Mouse (Mus musculus): ENCODE data around the gene Ttc37.

Ttc37 gene

GRCm38 (mm10) chr13:76098493-76099303 is at the start of gene Ttc37, which contains the start of gene Arsk:
Gene Ttc37, plus strand, starts transcription at chr13:76098734.
Gene Arsk, minus strand, starts transcription at chr13:76098660.
- peak; percentile 91 to 95 for DNase-seq (ENCODE audit: low spot score in 2 of 2)

- peak in 1 of 2 experiments; percentile 5 for DNase-seq (ENCODE audit: low spot score in 2 of 2)
These were observed 42.9 kb upstream of the Ttc37 start for GRCm38 (mm10) chr13:76055391-76056232.

DNA sequence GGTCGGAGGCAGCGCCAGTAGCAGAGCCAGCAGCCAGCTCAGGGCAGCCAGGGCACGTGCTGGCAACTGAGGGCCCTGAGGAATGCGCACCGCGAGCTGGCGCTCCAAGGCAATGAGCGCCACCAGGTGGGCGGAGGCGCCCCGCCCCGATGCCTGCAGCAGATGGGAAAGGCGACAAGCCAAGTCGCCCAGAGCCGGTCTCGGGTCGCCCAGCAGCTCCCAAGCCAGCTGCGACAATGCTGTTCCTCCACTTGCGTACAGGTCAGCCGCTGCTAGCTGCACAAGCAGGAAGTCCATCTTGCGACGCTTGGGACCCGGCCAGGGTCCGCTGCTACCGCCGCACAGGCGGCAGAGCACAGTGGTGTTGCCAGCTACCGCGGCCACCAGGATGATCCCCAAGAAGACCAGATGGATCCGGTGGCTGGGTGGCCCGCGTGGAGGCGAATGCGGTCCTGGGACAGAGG is 42.2 kb upstream of the Ttc37 start:
- peak; percentile 5 to 42 for DNase-seq (ENCODE audit: low spot score in 2 of 2)

- DNase-seq (ENCODE audit: low spot score in 2 of 2) = no peak
These were observed 41.7 kb upstream of the Ttc37 start, which contains the start of gene Gpr150 for GRCm38 (mm10) chr13:76056896-76057266. Gene Gpr150, minus strand, starts transcription at chr13:76056996.

DNA sequence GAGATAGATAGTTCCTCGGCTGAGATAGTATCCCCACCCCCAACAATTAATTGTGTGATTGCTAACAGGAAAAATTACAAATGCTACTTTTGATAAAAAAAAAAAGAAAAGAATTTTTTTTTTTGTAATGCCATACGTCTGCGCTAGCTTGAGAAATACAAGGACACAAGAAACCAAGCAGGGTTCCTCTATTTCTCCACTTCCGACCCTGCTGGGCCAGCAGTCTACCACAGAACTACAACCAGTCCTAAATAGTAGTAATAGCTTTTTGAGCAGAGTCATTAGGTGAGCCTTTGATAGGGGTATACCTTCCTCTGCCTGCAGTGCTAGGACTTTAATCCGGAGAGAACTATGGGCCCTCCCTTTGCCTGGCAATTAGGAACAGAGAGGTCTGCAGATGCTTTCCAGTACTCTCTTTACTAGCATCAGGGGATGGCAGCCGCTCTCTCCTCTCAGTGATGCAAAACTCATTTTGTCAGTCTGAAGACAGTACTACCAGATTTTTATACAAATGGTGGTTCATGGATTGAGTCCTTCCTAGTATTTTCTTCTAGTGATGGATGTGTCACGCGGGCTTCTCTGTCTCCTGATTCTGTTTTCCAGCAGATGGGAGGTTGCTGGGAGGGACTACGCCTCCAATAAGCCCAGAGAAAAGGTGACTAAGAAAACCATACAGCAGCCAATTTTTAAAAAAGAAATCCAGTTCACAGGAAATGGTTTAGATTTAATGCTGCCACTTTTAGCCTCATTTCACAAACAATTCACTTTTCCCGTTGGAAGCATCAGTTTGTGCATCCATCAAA is 41.1 kb upstream of the Ttc37 start:
- DNase-seq (ENCODE audit: low spot score in 2 of 2) = no peak

DNA sequence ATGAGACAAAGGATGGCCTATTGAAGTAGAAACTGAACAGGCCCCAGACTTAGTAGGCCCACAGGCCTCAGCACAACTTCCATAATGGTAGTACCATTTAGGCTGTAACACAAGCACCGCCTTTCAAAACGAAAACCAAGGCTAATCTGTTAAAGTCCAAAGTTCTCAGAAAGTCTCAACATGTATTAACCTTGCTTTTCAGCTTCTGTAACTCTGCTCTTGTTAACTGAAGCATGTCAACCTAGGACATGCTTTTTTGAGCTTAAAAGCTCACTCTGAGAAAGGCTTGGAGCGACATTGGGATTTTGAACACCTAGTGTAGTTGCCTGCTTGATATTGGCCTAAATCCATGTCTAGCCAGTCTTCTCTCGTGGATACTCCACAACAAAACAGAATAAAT is 38.9 kb upstream of the Ttc37 start:
- no peak for DNase-seq (ENCODE audit: low spot score in 2 of 2)

GRCm38 (mm10) chr13:76062126-76062525 is 36.4 kb upstream of the Ttc37 start:
- no peak for DNase-seq (ENCODE audit: low spot score in 2 of 2)

DNA sequence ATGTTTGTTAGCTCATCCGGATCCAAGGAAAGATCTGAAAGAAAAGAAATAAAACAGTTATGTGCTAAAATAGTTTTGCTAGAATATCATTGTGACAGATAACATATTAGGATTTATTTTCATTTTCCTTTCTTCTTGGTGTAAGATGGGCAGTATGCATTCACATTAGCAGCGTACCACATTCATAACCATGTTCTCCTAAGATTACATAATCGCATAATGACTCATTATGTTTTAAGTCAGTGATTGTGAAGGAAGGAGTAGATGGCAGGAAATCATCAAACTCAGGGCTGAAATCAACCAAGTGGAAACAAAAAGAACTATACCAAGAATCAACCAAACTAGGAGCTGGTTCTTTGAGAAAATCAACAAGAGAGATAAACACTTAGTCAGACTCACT is 36.0 kb upstream of the Ttc37 start:
- DNase-seq (ENCODE audit: low spot score in 2 of 2) = no peak

DNA sequence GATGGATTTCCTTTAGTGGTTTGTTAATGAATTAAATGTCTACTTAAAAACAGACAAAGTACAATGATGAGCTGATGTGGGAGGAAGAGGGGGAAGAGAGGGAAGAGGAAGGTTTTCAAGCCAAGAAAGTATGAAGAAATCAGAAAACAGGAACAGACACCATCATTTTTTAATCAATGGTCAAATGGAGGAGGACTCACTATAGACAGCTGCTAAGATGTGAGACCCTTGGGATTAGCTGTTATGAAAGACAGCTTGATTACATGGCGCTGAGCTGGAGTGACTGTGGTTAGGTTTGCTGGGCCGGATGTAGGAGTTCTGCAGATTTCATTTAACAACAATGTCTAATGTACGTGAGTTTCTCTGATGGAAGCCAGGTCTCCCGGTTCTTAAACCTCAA is 35.0 kb upstream of the Ttc37 start:
- no peak for DNase-seq (ENCODE audit: low spot score in 2 of 2)

GRCm38 (mm10) chr13:76064363-76064945 is 34.1 kb upstream of the Ttc37 start:
- no peak for DNase-seq (ENCODE audit: low spot score in 2 of 2)

- DNase-seq (ENCODE audit: low spot score in 2 of 2) = no peak
These were observed 24.2 kb upstream of the Ttc37 start for GRCm38 (mm10) chr13:76074323-76074722.

DNA sequence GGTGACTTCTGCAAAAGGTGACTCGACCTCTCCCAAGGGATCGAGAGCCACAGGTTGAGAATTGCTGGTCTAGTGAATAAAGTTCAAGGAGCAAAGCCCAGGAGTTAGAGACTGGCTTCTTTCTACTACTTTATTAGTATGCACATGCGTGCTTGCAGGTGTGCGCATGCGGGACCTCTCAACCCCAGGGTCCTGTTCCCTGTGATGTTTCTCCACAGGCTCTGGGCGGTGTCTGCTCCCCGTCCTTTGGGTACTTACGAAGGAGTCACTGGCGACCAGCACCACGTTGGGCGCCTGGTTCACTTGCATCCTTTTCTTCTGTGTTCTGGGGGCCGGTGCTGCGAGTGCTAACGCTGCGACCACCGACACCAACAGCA is 430 bp upstream of the Ttc37 start:
- no peak for DNase-seq (ENCODE audit: low spot score in 2 of 2)

DNA sequence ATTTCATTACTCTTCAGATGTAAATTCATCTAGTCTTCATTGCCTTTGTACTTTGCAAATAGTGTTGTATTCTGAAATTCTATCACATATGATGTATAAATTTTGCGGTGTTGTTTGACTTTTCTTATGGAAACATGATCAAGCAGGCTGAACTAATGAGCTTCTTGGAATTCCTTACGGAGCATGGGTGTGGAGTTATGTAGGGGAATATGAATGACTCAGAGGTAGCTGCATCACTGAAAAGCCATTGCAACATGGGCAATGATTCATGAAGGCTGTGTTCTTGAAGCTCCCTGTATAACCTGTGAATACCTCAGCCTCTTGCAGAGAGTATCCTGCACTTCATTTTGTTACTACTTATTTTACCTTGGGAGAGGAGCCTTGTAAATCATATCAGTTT is 3.5 kb downstream of the Ttc37 start:
- no peak for DNase-seq (ENCODE audit: low spot score in 2 of 2)

DNA sequence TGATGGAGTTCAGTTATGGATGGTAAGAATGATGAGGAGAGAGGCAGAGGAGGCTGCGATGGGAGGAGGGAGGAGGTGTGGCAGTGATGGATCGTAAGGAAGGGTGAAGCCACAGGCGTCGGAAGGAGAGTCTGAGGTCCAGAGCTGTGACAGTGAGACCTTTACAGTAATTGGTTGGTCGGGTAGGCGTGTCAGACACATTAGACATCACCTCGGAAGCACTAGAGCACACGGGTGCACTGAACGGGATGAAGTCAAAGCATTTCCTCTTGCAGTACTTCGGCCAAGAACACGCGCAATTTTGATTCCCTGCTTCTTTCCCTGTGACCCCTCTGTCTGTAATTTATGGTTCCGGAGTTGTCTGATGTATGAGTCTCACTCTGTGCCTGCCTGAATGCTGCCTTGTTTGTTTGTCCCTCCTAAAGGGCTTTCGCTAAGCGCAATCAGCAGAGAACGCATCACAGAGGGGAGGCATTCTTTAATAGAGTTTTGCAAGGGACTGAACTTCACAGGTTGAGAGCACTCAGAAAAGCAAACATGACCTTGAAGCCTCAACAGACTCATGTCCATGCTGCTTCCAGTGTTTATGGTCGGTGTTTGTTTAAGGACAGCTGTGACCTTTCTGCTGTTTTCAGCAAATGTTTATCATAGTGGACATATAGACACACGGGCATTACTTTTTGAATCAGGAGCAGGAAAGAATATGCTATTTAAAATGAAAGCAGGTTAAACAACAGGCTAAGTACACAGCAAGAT is 10.7 kb downstream of the Ttc37 start:
- no peak for DNase-seq (ENCODE audit: low spot score in 2 of 2)

DNA sequence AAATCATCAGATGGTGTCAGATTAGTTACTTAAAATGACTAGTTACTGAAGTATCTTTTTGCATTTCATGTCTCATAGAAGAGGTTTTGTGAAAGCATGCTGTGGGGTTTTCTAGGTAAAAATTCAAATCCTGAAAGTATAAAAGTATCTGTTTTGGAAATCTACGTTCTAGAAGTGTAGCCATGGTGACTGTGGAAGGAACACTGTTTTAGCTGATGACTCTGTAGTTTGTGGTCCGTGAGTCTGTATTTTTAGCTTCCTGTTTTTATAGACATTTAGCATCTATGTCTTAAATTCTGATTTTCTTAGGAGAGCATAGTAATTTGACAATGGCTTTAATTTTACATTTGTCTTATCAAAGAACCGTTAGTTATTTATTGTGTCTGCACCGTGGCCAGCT is 30.3 kb downstream of the Ttc37 start:
- DNase-seq (ENCODE audit: low spot score in 2 of 2) = no peak

DNA sequence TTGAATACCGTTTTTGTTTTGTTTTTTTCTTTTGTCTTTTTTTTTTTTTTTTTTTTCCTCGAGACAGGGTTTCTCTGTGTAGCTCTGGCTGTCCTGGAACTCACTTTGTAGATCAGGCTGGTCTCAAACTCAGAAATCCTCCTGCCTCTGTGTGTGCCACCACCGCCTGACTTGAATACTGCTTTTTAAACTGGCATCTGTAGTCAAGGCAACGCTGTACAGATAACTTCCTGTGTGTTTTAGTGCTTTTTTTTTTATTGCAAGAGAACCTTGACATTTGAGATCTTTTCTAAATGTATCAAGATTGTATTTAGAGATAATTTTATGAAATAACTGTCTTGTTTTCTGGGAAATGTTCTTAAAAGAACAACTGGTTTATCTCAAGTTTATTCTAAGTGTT is 33.9 kb downstream of the Ttc37 start:
- no peak for DNase-seq (ENCODE audit: low spot score in 2 of 2)

GRCm38 (mm10) chr13:76138862-76139261 is 40.3 kb downstream of the Ttc37 start:
- DNase-seq (ENCODE audit: low spot score in 2 of 2) = no peak

DNA sequence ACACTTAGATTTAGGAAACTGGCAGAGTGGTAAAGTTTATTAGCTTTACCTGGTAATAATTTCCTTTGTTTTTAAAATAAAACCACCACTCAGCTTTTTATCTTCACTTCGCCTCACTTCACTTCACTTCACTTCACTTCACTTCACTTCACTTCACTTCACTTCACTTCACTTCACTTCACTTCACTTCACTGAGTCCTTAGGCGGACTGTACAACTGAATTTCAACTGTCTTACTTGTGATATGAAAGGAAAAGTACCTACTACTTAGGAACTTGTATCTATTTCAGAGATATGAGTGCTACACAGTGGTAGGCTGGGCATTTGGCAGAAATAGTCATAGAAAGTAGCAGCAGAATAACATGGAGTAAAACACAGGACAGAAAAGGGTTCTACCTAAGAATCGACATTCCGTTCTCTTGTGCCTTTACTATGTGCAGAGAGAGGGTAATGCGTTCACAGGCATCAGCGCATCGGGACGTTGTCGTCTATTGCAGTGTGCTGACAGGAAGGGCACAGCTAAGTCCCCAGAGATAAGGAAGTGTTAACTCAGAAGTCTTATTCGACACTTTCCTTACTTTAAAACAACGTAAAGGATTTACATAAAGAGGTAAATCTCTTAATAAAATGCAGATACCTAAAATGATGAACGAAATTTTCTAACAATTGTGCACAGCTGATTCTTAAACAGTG is 42.7 kb downstream of the Ttc37 start:
- no peak for DNase-seq (ENCODE audit: low spot score in 2 of 2)

DNA sequence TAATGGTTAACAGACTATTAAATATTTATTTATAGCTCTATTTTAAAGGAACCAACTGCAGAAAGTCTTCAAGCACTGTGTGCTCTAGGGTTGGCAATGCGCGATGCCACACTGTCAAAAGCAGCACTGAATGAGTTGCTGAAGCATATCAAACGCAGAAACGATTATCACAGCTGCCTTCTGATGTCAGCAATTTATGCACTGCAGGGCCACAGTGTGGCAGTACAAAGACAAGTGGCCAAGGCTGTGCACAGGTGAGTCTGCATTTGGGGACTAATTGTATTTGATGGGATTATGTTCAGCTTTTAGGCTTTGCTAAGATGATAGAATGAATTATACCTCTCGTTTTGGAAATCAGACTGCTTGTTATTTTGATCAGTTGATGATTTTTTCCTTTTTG is 51.9 kb downstream of the Ttc37 start:
- no peak for DNase-seq (ENCODE audit: low spot score in 2 of 2)

- DNase-seq (ENCODE audit: low spot score in 2 of 2) = no peak
These were observed 58.6 kb downstream of the Ttc37 start for GRCm38 (mm10) chr13:76157099-76157498.
